Mouse (Mus musculus): ENCODE measurements at regions not wholly inside any gene's neighbourhood (a gene's known extent, or its start where the extent isn't known, plus 50 kb on each side); places are given as distances from the start of the nearest gene placed in this dataset.

GRCm38 (mm10) chr10:91612052-91612451 is 430.9 kb upstream of the Tmpo start:
- no peak for TF ChIP-seq POLR2A (IDR thresholded peaks at IDR 0.05; ENCODE audit: borderline replicate concordance, insufficient read depth, low read length)
- no peak for TF ChIP-seq CTCF (IDR thresholded peaks at IDR 0.05; ENCODE audit: borderline replicate concordance, insufficient read depth, low read depth, low read length)
